Mouse (Mus musculus) T-cell, adult 2 months (primary cell): ENCODE measurements around the gene Aftph.
"Not testable (repeated sequence)": the region's sequence is repeated elsewhere in the genome, so short reads cannot be mapped to it uniquely, and the experiment has no call there.

Experiments used
- DNase-seq: peaks from one replicate; pipeline ENCODE4 v3.0.0; 2022; ENCODE audit warnings: low spot score

Aftph gene

GRCm38 (mm10) chr11:20741201-20742100, at the start of gene Aftph:
TSS of gene Aftph (minus strand) at chr11:20741589.
- peak; percentile 99 for DNase-seq

DNA sequence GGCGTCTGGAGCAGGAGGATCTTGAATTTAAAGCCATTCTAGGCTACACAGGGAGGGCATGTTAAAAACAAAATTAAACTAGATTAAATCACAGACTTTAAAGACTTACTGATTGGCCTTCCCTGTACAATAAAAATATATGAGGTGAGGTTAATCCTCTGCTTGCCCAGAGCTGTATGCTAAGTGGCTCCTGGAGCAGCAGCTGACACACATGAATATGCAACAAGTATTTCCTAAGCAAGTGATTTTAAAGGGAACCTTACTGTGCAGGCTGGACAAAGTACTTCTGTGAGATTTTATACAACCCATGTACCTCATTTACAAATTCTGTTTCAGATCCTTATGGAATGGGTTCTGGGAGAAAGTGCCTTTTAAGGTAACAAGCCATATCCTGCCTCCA, 47.6 kb upstream of the Aftph start:
- no peak for DNase-seq

DNA sequence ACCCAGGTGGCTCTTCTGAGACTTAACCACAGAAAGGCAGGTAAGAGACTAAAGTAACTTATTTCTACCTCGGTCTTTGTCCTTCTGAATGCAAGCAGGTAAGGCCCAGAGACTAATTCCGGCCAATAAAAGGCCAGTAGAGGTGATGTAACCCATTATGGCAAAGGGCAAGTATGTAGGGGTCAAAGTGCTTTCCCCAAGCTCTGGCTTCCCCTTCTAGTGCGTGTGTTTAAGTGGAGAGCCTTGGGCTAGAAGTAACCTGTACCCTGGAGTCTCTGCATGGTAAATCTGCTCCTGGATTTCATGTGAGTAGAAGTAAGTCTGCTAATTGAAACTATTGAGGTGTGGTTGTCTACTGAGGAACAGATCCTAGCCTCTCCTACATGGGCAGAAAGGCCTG, 46.7 kb upstream of the Aftph start:
- DNase-seq: no peak

- no peak for DNase-seq
Measured at GRCm38 (mm10) chr11:20786191-20786590, 44.8 kb upstream of the Aftph start.

DNA sequence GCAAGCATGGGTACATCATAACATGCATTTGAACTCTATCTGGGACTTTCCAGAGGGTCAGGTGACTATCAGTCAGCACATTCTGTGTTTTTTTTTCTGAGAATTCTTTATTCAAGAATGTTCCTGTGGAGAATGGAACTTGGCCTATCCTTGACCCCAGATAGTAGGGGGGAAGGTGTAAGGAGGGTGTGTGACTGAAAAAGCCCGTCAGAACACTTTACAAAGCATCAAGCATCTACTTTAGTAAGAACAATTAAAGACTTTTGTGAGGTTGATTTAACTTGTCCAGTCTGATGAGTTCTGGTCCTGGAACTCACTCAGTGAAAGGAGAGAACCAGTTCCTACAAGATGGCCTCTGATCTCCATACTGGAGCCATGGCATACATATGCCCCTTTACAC, 43.8 kb upstream of the Aftph start:
- no peak for DNase-seq

- no peak for DNase-seq
Measured at GRCm38 (mm10) chr11:20784776-20785175, 43.4 kb upstream of the Aftph start.

- DNase-seq: no peak
Measured at GRCm38 (mm10) chr11:20783467-20783866, 42.1 kb upstream of the Aftph start.

GRCm38 (mm10) chr11:20782620-20783019, 41.2 kb upstream of the Aftph start:
- DNase-seq: no peak

DNA sequence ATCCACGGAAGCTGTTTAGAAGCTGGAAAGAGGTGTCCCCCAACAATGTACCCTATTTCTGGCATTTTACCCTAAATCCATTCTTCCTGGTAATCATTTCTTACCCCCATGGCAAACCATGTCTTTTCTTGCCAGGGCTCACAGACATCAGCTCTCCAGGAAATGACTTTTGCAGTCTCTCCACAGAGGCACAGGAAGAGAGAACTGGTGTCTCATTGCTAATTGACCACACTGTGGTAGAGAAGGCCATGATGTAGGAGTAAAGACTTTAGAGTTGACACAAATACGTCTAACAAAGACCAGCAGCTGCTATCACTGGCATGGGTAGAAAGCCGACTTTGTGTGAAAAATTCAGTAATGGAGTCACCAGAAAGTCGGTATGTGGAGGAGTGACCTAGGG, 38.9 kb upstream of the Aftph start:
- no peak for DNase-seq

DNA sequence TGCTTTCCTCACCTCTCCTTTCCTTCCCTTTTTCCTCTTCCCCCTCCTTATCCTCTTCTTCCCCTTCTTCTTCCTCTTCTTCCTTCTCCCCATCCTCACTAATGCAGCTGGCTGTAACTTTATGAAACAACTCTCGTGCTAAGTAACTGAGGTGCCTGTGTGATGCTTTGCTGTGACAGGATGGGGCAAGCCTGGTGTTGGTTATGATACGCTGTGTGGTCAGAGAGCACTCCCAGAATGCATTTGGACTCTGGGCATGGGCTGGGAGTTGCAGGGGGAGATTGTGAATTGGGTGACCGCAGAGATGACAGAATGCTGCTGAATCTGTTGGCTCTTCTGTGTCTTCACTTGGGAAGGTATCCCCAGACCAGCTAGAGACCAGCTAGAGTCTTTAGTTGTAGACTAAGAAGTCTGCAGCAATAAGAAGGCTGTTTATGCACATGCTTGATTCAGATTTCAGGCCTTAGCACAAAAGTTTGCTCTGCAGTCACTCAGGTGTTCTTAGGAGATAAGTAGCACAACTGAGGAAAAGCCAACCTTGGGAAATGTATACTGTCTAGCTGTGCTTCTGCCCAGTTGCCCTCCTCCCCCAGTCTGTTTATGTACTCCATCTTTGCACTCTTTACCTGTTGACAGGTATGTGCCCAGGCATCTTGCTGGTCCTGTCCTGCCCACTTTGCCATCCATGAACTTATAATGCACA, 37.6 kb upstream of the Aftph start:
- no peak for DNase-seq

DNA sequence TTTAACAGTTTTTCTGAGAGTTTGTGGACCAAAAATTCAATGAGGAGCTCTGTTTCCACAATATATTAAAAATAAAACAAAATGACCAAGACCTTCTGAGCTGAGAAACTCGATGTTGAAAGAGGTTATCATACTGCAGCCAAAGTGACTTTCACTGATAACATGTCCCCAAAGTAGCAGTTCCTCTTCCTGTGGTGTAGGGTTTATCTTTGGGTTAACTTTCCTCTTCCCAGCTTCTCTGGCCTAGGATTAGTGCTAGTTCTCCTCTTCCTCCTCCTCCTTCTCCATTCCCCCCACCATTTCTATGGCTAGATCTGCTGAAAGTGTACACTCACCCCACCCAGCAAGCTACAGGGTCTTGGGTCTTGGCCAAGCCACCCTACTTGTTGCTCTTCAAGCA, 36.9 kb upstream of the Aftph start:
- DNase-seq: no peak

- DNase-seq: no peak
Measured at GRCm38 (mm10) chr11:20776668-20777067, 35.3 kb upstream of the Aftph start.

- no peak for DNase-seq
Measured at GRCm38 (mm10) chr11:20772642-20773041, 31.3 kb upstream of the Aftph start.

DNA sequence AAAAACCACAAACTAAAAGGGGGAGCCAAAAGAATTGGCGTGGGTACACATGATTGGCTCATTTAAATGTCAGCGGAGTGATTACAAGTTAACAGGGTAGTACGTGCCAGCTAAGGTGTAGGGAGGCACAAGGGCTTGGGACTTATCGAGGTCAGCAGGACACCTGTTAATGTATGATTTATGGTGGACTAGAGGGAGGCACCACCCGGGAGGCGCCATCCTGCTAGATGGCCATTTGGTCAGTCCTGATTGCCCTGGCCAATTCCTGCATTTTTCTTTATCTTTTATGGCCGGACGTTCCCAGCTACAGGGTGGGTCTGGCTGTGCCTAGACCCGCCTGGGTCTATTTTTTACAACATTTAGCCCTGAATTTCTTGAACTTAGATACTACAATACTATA, 30.4 kb upstream of the Aftph start:
- DNase-seq: not testable (repeated sequence)

- DNase-seq: not testable (repeated sequence)
Measured at GRCm38 (mm10) chr11:20761984-20762383, 20.6 kb upstream of the Aftph start.

DNA sequence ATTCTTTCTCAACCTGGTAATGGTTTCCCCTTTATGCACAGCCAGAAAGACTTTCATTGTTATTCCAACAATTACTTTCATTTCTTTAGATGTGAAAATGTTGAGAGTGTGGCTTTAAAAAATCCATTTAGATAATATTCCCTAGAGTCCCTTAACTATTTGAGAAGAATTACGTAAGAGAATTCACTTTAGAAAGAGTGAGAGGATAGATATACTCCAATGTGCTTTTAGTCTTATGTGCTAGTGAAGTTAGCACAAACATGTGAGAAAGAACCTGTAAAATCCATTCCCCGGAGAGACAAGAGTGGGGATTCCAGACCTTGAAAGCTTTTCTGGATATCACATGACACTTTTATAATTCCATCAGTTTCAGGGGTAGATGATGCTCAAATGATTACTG, 9.2 kb upstream of the Aftph start:
- DNase-seq: no peak

- DNase-seq: no peak
Measured at GRCm38 (mm10) chr11:20743353-20743752, 2.0 kb upstream of the Aftph start.

GRCm38 (mm10) chr11:20742361-20742897, 1.0 kb upstream of the Aftph start:
- DNase-seq: peak; percentile 74

- DNase-seq: peak; percentile 59
Measured at GRCm38 (mm10) chr11:20740481-20741200, 748 bp downstream of the Aftph start.

GRCm38 (mm10) chr11:20734066-20734465, 7.3 kb downstream of the Aftph start:
- DNase-seq: no peak

DNA sequence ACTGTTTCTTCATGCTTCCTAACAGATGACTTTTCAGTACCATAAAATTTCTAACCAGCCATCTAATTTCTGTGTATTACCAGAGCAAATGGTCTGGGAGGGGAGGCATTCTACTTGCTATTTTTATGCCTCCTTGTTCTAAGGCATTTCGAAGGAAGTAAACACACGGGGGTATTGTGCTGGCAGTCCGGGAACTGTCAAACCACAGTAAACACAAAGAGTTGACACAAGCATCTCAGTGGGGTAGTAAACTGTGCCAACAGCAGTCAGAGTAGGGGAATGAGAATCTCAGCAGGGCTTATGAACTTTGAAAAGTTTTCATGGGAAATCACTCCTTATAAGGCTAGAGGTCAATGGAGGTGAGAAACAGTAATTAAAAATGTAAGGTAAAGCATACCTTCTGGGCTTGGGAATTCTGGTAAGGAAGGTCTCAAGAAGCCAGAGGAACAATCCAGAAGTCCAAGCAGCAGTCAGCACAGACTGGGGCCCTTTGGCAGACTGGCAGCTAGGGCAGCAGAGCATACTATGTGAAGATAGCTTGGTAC, 7.8 kb downstream of the Aftph start:
- DNase-seq: no peak

- DNase-seq: no peak
Measured at GRCm38 (mm10) chr11:20729403-20729802, 12.0 kb downstream of the Aftph start.
